Mouse (Mus musculus): ENCODE data around the gene Gm13278.
"Not testable (repeated sequence)": the region's sequence is repeated elsewhere in the genome, so short reads cannot be mapped to it uniquely, and the experiment has no call there.

The Gm13278 gene

GRCm38 (mm10) chr4:88793936-88794675 is 2.8 kb downstream of the Gm13278 start, which contains the start of gene Gm13275:
Gene Gm13275 (plus strand): TSS chr4:88794487.
- DNase-seq = peak; percentile 73

- DNase-seq = not testable (repeated sequence)
Observed at GRCm38 (mm10) chr4:88797097-88797496, 5.7 kb downstream of the Gm13278 start, which contains the start of gene Gm13279. Gene Gm13279 (plus strand): TSS chr4:88797397.

- not testable (repeated sequence) for DNase-seq
Observed at GRCm38 (mm10) chr4:88799365-88799764, 8.0 kb downstream of the Gm13278 start, which contains the start of gene Gm13285. Gene Gm13285 (plus strand): TSS chr4:88799665.

GRCm38 (mm10) chr4:88802954-88803353 is 11.6 kb downstream of the Gm13278 start, which contains the start of gene Gm13287:
Gene Gm13287 (plus strand): TSS chr4:88803254.
- DNase-seq = not testable (repeated sequence)

GRCm38 (mm10) chr4:88805231-88805630 is 13.9 kb downstream of the Gm13278 start, which contains the start of gene Gm13288:
Gene Gm13288 (plus strand): TSS chr4:88805531.
- not testable (repeated sequence) for DNase-seq

GRCm38 (mm10) chr4:88805761-88806160 is 14.4 kb downstream of the Gm13278 start:
- peak; percentile 17 for DNase-seq

- DNase-seq = no peak
Observed at GRCm38 (mm10) chr4:88815928-88816327, 24.6 kb downstream of the Gm13278 start, which contains the start of gene Ifna7. Gene Ifna7 (plus strand): TSS chr4:88816228.

GRCm38 (mm10) chr4:88819659-88820058 is 28.3 kb downstream of the Gm13278 start, which contains the start of gene Ifna11:
Gene Ifna11 (plus strand): TSS chr4:88819959.
- no peak for DNase-seq

GRCm38 (mm10) chr4:88822995-88823394 is 31.6 kb downstream of the Gm13278 start:
- no peak for DNase-seq

- DNase-seq = not testable (repeated sequence)
Observed at GRCm38 (mm10) chr4:88827116-88827515, 35.8 kb downstream of the Gm13278 start, which contains the start of gene Ifna6. Gene Ifna6 (plus strand): TSS chr4:88827416.

GRCm38 (mm10) chr4:88830523-88830922 is 39.2 kb downstream of the Gm13278 start:
- no peak for DNase-seq

- DNase-seq = not testable (repeated sequence)
Observed at GRCm38 (mm10) chr4:88835225-88835624, 43.9 kb downstream of the Gm13278 start, which contains the start of gene Ifna5. Gene Ifna5 (plus strand): TSS chr4:88835525.

GRCm38 (mm10) chr4:88838828-88839227 is 47.5 kb downstream of the Gm13278 start:
- DNase-seq = no peak

- no peak for DNase-seq
Observed at GRCm38 (mm10) chr4:88840058-88840457, 48.7 kb downstream of the Gm13278 start.

- DNase-seq = no peak
Observed at GRCm38 (mm10) chr4:88841438-88841911, 50.1 kb downstream of the Gm13278 start, which contains the start of gene Ifna4. Gene Ifna4 (plus strand): TSS chr4:88841861.

Measured in cerebellum, adult 11 months (tissue).